Mouse (Mus musculus) gonadal fat pad, adult 2 months (tissue): ENCODE results near the gene Omt2a. TPM values are rescaled to one million over a fixed set of nuclear protein-coding genes. Genes with fewer than 3 reads are reported as not detected.
"Not testable (repeated sequence)": the region's sequence is repeated elsewhere in the genome, so short reads cannot be mapped to it uniquely, and the experiment has no call there.

Experiments used
- DNase-seq: peaks from one replicate; pipeline ENCODE4 v3.0.0-alpha.2; 2012; ENCODE audit warnings: low read depth
- polyA plus RNA-seq: library from polyadenylated mRNA; depleted of rRNA; stranded (reverse); fragments of >200 nt; gene quantifications from 2 replicates; pipeline ENCODE4 v1.2.3, GENCODE M21; 2012; rRNA removed

The Omt2a gene
- not detected in 2 replicates for polyA plus RNA-seq

- DNase-seq = no peak
Measured at GRCm38 (mm10) chr9:78314696-78315095, at the start of gene Omt2a. TSS of gene Omt2a (minus strand) at chr9:78314796.

- no peak for DNase-seq
Measured at GRCm38 (mm10) chr9:78363374-78363773, 48.8 kb upstream of the Omt2a start.

- no peak for DNase-seq
Measured at GRCm38 (mm10) chr9:78360484-78360872, 45.9 kb upstream of the Omt2a start.

GRCm38 (mm10) chr9:78359750-78360483 lies 45.3 kb upstream of the Omt2a start:
- DNase-seq = no peak

- no peak for DNase-seq
Measured at GRCm38 (mm10) chr9:78358053-78358452, 43.5 kb upstream of the Omt2a start.

GRCm38 (mm10) chr9:78355611-78356010 lies 41.0 kb upstream of the Omt2a start, which contains the start of gene Gsta2:
TSS of gene Gsta2 (minus strand) at chr9:78355788.
- no peak for DNase-seq

GRCm38 (mm10) chr9:78354665-78355578 lies 40.3 kb upstream of the Omt2a start:
- DNase-seq = no peak

GRCm38 (mm10) chr9:78351504-78352220 lies 37.1 kb upstream of the Omt2a start:
- no peak for DNase-seq

- DNase-seq = not testable (repeated sequence)
Measured at GRCm38 (mm10) chr9:78350007-78350406, 35.4 kb upstream of the Omt2a start.

GRCm38 (mm10) chr9:78349141-78349540 lies 34.5 kb upstream of the Omt2a start:
- DNase-seq = not testable (repeated sequence)

GRCm38 (mm10) chr9:78348206-78349004 lies 33.8 kb upstream of the Omt2a start:
- DNase-seq = not testable (repeated sequence)

- DNase-seq = no peak
Measured at GRCm38 (mm10) chr9:78347004-78347403, 32.4 kb upstream of the Omt2a start.

GRCm38 (mm10) chr9:78345235-78345634 lies 30.6 kb upstream of the Omt2a start:
- DNase-seq = not testable (repeated sequence)

GRCm38 (mm10) chr9:78343055-78343454 lies 28.5 kb upstream of the Omt2a start:
- not testable (repeated sequence) for DNase-seq

GRCm38 (mm10) chr9:78342494-78342893 lies 27.9 kb upstream of the Omt2a start:
- not testable (repeated sequence) for DNase-seq

- not testable (repeated sequence) for DNase-seq
Measured at GRCm38 (mm10) chr9:78340324-78340723, 25.7 kb upstream of the Omt2a start.

GRCm38 (mm10) chr9:78337050-78337449 lies 22.5 kb upstream of the Omt2a start:
- DNase-seq = not testable (repeated sequence)

- DNase-seq = not testable (repeated sequence)
Measured at GRCm38 (mm10) chr9:78327289-78327688, 12.7 kb upstream of the Omt2a start, which contains the start of gene Omt2b. TSS of gene Omt2b (plus strand) at chr9:78327589.

- DNase-seq = no peak
Measured at GRCm38 (mm10) chr9:78319499-78319898, 4.9 kb upstream of the Omt2a start.

GRCm38 (mm10) chr9:78308122-78308521 lies 6.5 kb downstream of the Omt2a start:
- not testable (repeated sequence) for DNase-seq

GRCm38 (mm10) chr9:78299143-78299542 lies 15.5 kb downstream of the Omt2a start:
- DNase-seq = not testable (repeated sequence)
